Mouse (Mus musculus) liver, adult 2 months (tissue): Measurements from ENCODE around the gene Rasl10a.

Source experiments
- CTCF ChIP-seq: fragments of 200-500 bp; IDR thresholded peaks from 2 replicates; pipeline ENCODE4 v1.5.1; 2011; ENCODE audit warnings: low read depth, low read length, control low read depth
- POLR2A ChIP-seq: fragments of 200-500 bp; IDR thresholded peaks from 2 replicates; pipeline ENCODE4 v1.6.1; 2011; ENCODE audit warnings: low read length, control low read depth; ENCODE audit not compliant: insufficient read depth; ENCODE audit errors: extremely low read depth

DNA sequence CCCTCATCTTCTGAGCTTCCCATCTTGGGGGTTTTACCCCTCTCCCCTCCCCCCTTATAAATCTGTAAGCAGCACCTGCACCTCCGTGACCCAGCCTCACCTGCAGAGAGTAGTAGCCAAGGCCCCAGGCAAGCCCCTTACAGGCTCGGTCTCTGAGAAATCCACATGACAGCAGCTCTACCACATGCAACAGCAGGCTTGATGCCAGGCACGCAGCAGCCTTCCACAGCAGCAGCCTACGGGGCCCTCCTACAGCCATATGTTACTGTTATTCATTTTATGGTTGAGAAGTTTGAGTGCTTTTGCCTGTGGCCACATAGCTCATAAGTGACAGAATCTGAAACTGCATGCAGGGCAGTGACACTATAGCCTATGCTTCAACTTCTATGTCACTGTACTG, 22.5 kb upstream of the Rasl10a start:
- TF ChIP-seq POLR2A (no peak), CTCF (no peak)
